Mouse (Mus musculus): Measurements from ENCODE around the gene Os9. TPM values are rescaled to one million over a fixed set of nuclear protein-coding genes. Genes with fewer than 3 reads are reported as not detected.
A peak's percentile ranks its signal among the peaks of the same experiment; 100 is the strongest.

Os9 gene
- polyA plus RNA-seq, 2 experiments: 22.9 to 25.0 TPM

DNA sequence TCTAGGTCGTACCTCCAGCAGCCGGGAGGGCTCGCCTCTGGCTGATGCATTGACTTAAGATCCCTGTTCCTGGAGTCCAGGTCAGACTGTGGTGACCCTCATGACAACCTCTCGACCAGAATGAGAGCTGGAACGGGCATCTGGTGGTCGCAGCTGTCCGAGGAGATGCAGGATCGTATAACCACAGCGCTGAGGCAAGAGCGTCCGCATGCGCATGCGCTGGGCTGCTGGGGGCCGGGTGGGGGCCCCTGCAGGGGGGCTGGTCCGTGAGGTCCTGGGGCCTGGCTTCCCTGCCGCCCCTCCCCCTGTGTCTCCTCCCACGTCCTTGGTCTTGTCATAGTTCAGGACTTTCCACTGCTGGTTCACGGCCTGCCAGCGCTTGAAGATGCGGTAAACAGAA lies 64.4 kb downstream of the Os9 start:
- no peaks in the 10 kb centered on the region for H3K36me3 ChIP-seq (replicated peaks; ENCODE audit: control insufficient read depth, insufficient read depth, low read depth)
- H3K4me3 ChIP-seq (ENCODE audit: insufficient read depth in 1 of 2, low read depth in 2 of 2, low read length in 2 of 2): no peak overlapping the region
- no peak for DNase-seq (ENCODE audit: low read depth in 3 of 3, low spot score in 3 of 3)
- H3K27ac ChIP-seq: no peak overlapping the region
- peaks cover 52% of the 10 kb centered on the region for H3K27me3 ChIP-seq (ENCODE audit: control insufficient read depth, insufficient read depth, low read length)
- TF ChIP-seq EP300 (IDR thresholded peaks at IDR 0.05; ENCODE audit: low read depth) (no peak), CTCF (IDR thresholded peaks at IDR 0.05; ENCODE audit: low read depth) (no peak)
- no peaks in the 10 kb centered on the region for H3K9me3 ChIP-seq (ENCODE audit: control insufficient read depth, low read length)
- ATAC-seq (ENCODE audit: insufficient read depth): no peak
- H3K4me1 ChIP-seq (replicated peaks; ENCODE audit: control insufficient read depth in 2 of 2, insufficient read depth in 2 of 2, low read length in 1 of 2): 0 out of 4 replicates have a peak, but pooled peaks cover 0 to 3% of the 10 kb centered on the region in 2 experiments
- H3K4me2 ChIP-seq (ENCODE audit: low read depth): no peak overlapping the region
- no peak overlapping the region for H3K9ac ChIP-seq (replicated peaks)
- 74% methylated on average over 20 of the region's 20 CpGs for WGBS (ENCODE audit: insufficient replicate concordance)

DNA sequence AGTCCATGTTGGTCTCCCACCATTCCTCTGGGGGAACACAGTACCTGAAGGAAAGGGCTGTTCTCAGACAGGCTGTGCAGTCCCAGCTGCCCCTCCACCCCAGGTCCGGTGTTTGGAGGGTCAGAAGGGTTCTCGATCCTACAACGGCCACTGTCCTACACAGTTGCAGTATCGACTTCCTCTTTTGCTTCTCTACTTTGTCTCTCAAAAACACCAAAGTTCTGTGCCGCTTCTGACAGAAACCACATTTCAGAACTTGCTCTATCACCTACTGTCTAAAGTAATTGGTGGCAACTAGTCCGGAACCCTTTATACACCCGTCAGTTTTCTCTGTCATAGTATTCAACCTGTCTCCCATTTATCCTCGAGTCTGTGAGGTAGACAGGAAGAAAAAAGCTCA lies 65.5 kb downstream of the Os9 start:
- 36% methylated on average over 8 of the region's 8 CpGs for whole genome bisulfite sequencing (ENCODE audit: insufficient replicate concordance)

DNA sequence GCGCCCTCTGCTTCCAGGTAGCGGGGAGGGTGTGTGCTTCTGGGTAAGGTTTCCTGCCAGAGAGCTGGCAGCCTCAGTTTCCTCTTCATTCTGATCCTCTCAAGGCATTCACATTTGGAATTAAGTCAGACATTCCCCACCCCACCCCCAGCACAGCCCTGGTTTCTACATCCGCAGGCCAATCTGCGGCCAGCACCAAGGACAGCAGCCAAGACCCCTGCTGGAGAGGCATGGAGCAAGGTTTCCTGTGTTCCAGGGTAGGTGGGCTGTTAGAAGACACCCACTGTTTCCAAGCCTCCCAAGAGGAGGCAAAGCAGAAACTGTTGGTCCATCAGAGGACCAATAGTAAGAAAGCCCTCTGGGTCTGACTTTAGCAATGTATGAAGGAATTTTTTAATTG lies 66.3 kb downstream of the Os9 start:
- Histone ChIP-seq H3K36me3 (replicated peaks; ENCODE audit: control insufficient read depth, insufficient read depth, low read depth) (no peaks in the 10 kb centered on the region), H3K4me2 (ENCODE audit: low read depth) (no peak overlapping the region), H3K9ac (replicated peaks) (no peak overlapping the region), H3K4me1 (replicated peaks; ENCODE audit: control insufficient read depth in 2 of 2, insufficient read depth in 2 of 2, low read length in 1 of 2) (no peaks in the 10 kb centered on the region), H3K9me3 (ENCODE audit: control insufficient read depth, low read length) (no peaks in the 10 kb centered on the region), H3K27ac (no peak overlapping the region), H3K27me3 (ENCODE audit: control insufficient read depth, insufficient read depth, low read length) (peaks cover 52% of the 10 kb centered on the region), H3K4me3 (ENCODE audit: insufficient read depth in 1 of 2, low read depth in 2 of 2, low read length in 2 of 2) (no peak overlapping the region)
- ATAC-seq (ENCODE audit: insufficient read depth) (no peak), DNase-seq (ENCODE audit: low read depth in 3 of 3, low spot score in 3 of 3) (no peak)
- WGBS (ENCODE audit: insufficient replicate concordance): 45% methylated on average over 4 of the region's 4 CpGs
- no peak for TF ChIP-seq EP300 (IDR thresholded peaks at IDR 0.05; ENCODE audit: low read depth)
- TF ChIP-seq CTCF (IDR thresholded peaks at IDR 0.05; ENCODE audit: low read depth): peak; percentile 26; the same call in 1 of the 2 replicates

More for the DNA sequence above, 65.5 kb downstream of the Os9 start:
- Histone ChIP-seq H3K27ac (no peak overlapping the region), H3K36me3 (replicated peaks; ENCODE audit: control insufficient read depth, insufficient read depth, low read depth) (no peaks in the 10 kb centered on the region), H3K4me2 (ENCODE audit: low read depth) (no peak overlapping the region), H3K27me3 (ENCODE audit: control insufficient read depth, insufficient read depth, low read length) (peaks cover 52% of the 10 kb centered on the region), H3K4me1 (replicated peaks; ENCODE audit: control insufficient read depth in 2 of 2, insufficient read depth in 2 of 2, low read length in 1 of 2) (0 out of 4 replicates have a peak, but pooled peaks cover 0 to 2% of the 10 kb centered on the region in 2 experiments), H3K9me3 (ENCODE audit: control insufficient read depth, low read length) (no peaks in the 10 kb centered on the region), H3K4me3 (ENCODE audit: insufficient read depth in 1 of 2, low read depth in 2 of 2, low read length in 2 of 2) (no peak overlapping the region), H3K9ac (replicated peaks) (no peak overlapping the region)
- ATAC-seq (ENCODE audit: insufficient read depth): no peak
- no peak for TF ChIP-seq EP300 (IDR thresholded peaks at IDR 0.05; ENCODE audit: low read depth)
- TF ChIP-seq CTCF (IDR thresholded peaks at IDR 0.05; ENCODE audit: low read depth): no peak
- no peak for DNase-seq (ENCODE audit: low read depth in 3 of 3, low spot score in 3 of 3)

DNA sequence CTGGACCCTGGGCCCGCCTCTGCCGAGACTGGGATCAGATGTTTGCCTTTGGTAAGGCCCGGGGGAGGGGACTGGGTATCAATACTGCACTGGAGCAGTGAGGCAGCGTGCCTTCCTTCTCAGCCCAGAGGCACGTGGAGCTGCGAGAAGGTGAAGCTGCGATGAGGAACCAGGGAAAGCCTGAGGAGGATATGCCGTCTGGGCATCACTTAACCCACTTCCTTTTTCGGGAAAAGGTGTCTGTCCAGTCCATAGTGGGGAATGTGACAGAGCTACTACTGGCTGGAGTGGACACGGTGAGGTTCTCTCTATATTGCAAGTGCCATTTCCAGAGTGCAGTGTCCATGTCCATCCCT lies 70.8 kb downstream of the Os9 start:
- no peak overlapping the region for H3K27ac ChIP-seq
- no peak overlapping the region for H3K4me2 ChIP-seq (ENCODE audit: low read depth)
- peaks cover 49% of the 10 kb centered on the region for H3K27me3 ChIP-seq (ENCODE audit: control insufficient read depth, insufficient read depth, low read length)
- no peak for DNase-seq (ENCODE audit: low read depth in 3 of 3, low spot score in 3 of 3)
- no peaks in the 10 kb centered on the region for H3K36me3 ChIP-seq (replicated peaks; ENCODE audit: control insufficient read depth, insufficient read depth, low read depth)
- H3K9ac ChIP-seq (replicated peaks): no peak overlapping the region
- 9% methylated on average over 10 of the region's 10 CpGs for whole genome bisulfite sequencing (ENCODE audit: insufficient replicate concordance)
- no peak for ATAC-seq (ENCODE audit: insufficient read depth)
- TF ChIP-seq EP300 (IDR thresholded peaks at IDR 0.05; ENCODE audit: low read depth) (no peak), CTCF (IDR thresholded peaks at IDR 0.05; ENCODE audit: low read depth) (no peak)
- no peaks in the 10 kb centered on the region for H3K9me3 ChIP-seq (ENCODE audit: control insufficient read depth, low read length)
- H3K4me1 ChIP-seq (replicated peaks; ENCODE audit: control insufficient read depth in 2 of 2, insufficient read depth in 2 of 2, low read length in 1 of 2): no peaks in the 10 kb centered on the region
- H3K4me3 ChIP-seq (ENCODE audit: insufficient read depth in 1 of 2, low read depth in 2 of 2, low read length in 2 of 2): no peak overlapping the region

DNA sequence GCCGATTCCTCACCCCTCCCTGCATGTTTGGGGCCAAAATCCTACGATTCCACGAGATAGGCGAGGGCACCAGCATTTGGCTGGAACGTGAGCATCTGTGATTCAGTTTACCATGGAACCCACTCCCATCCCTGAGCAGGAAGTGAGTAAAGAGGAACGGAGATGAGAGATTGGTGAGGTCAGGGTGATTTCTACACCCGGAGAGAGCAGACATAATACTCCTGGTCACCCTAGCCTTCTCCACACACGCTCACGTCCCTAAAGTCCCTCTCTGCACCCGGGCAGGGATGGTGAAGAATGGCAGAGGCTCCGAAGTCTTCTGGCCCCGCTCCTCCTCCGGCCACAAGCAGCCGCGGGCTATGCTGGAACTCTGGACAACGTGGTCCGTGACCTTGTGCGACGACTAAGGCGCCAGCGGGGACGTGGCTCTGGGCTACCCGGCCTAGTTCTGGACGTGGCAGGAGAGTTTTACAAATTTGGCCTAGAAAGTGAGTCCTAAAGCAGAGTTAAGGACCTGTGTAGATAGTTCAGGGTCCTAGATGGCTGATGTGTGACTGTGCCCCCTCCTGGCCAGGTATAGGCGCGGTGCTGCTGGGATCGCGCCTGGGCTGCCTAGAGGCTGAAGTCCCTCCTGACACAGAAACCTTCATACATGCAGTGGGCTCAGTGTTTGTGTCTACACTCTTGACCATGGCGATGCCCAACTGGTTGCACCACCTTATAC lies 71.4 kb downstream of the Os9 start:
- Histone ChIP-seq H3K27me3 (ENCODE audit: control insufficient read depth, insufficient read depth, low read length) (peaks cover 49% of the 10 kb centered on the region), H3K4me1 (replicated peaks; ENCODE audit: control insufficient read depth in 2 of 2, insufficient read depth in 2 of 2, low read length in 1 of 2) (no peaks in the 10 kb centered on the region), H3K4me3 (ENCODE audit: insufficient read depth in 1 of 2, low read depth in 2 of 2, low read length in 2 of 2) (no peak overlapping the region), H3K36me3 (replicated peaks; ENCODE audit: control insufficient read depth, insufficient read depth, low read depth) (no peaks in the 10 kb centered on the region; the same call in 1 of the 2 replicates), H3K4me2 (ENCODE audit: low read depth) (peak overlapping the region; percentile 22; the same call in 1 of the 2 replicates), H3K9ac (replicated peaks) (no peak overlapping the region), H3K27ac (no peak overlapping the region), H3K9me3 (ENCODE audit: control insufficient read depth, low read length) (no peaks in the 10 kb centered on the region)
- WGBS (ENCODE audit: insufficient replicate concordance): 4% methylated on average over 29 of the region's 29 CpGs
- DNase-seq (ENCODE audit: low read depth in 3 of 3, low spot score in 3 of 3): no peak
- ATAC-seq (ENCODE audit: insufficient read depth): no peak
- TF ChIP-seq CTCF (IDR thresholded peaks at IDR 0.05; ENCODE audit: low read depth) (peak; percentile 54), EP300 (IDR thresholded peaks at IDR 0.05; ENCODE audit: low read depth) (no peak)

Data from liver, embryonic 14.5 days (tissue).